Mouse (Mus musculus) midbrain, embryonic 11.5 days (tissue): ENCODE results near the gene 1700029P11Rik. TPM values are rescaled to one million over a fixed set of nuclear protein-coding genes. Genes with fewer than 3 reads are reported as not detected.

Experiments used
- ATAC-seq: fragments of 200-750 bp; cut with Nextera tagmentation; 2 replicates; pipeline ENCODE4 v1.8.0; 2017; ENCODE audit warnings: moderate TSS enrichment, moderate library complexity; ENCODE audit not compliant: low FRiP score
- DNase-seq: peaks from one replicate; pipeline ENCODE4 v3.0.0; 2015; ENCODE audit warnings: low spot score; ENCODE audit errors: missing footprints
- H3K27ac ChIP-seq: fragments of 300-500 bp; sonication (generic); 2 replicates; pipeline ENCODE4 v1.5.1; 2014; ENCODE audit warnings: low read depth, low read length
- H3K27me3 ChIP-seq: fragments of 300-500 bp; sonication (generic); 2 replicates; pipeline ENCODE4 v1.6.1; 2014; ENCODE audit warnings: mild to moderate bottlenecking, low read length, moderate library complexity, mixed read lengths; ENCODE audit not compliant: control insufficient read depth, insufficient read depth
- H3K36me3 ChIP-seq: fragments of 300-500 bp; sonication (generic); 2 replicates; pipeline ENCODE4 v1.6.1; 2014; ENCODE audit warnings: mild to moderate bottlenecking, low read length, moderate library complexity, mixed read lengths; ENCODE audit not compliant: control insufficient read depth, insufficient read depth
- H3K4me1 ChIP-seq: fragments of 300-500 bp; sonication (generic); 2 replicates; pipeline ENCODE4 v1.6.1; 2014; ENCODE audit warnings: low read length; ENCODE audit not compliant: control insufficient read depth, insufficient read depth
- H3K4me2 ChIP-seq: fragments of 300-500 bp; sonication (generic); 2 replicates; pipeline ENCODE4 v1.6.1; 2014; ENCODE audit warnings: mild to moderate bottlenecking, moderate library complexity
- H3K4me3 ChIP-seq: fragments of 300-500 bp; sonication (generic); 2 replicates; pipeline ENCODE4 v1.5.1; 2014; ENCODE audit warnings: low read depth, low read length
- H3K9ac ChIP-seq: fragments of 300-500 bp; sonication (generic); 2 replicates; pipeline ENCODE4 v1.6.1; 2014; ENCODE audit warnings: low read length
- H3K9me3 ChIP-seq: fragments of 300-500 bp; sonication (generic); 2 replicates; pipeline ENCODE4 v1.6.1; 2016; ENCODE audit warnings: low read length; ENCODE audit not compliant: control insufficient read depth
- WGBS: fragments of 180-500 bp; shearing (Covaris S2); extraction: QIAGEN DNeasy Blood & Tissue Kit; methylation state at CpG from one replicate; pipeline ENCODE4 v1.1.7; 2014; 5-methylcytosine and 5-hydroxymethylcytosine counted together
- polyA plus RNA-seq: library from polyadenylated mRNA; unstranded; fragments of >200 nt; fragmentation: Nextera tagmentation; extraction: Ambion mirVana; gene quantifications from 2 replicates; pipeline ENCODE4 v1.2.1, GENCODE M21; 2014

Gene 1700029P11Rik
- polyA plus RNA-seq, 1 experiment from 2014 or later, result not detected

DNA sequence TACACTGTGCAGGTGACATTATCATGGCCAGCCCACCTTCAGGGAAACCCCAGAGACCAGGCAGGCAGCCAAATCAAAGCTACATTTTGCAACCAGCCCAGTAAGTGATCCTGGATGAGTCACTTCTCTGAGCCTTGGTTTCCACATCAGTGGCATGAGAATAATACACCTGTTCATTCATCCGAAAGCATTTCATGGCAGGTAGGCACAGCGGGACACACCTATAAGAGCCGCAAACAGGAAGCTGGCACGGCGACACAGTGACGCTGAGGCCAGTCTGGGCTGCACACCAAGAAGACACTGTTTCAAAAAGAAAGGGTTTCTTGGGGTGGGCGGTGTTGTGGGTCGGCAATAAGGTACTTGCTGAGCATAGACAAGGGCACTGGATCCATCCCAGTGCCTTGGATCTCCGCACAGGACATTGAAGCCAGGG is 26.2 kb upstream of the 1700029P11Rik start:
- H3K27ac ChIP-seq, result no peak overlapping the region
- no peak overlapping the region for H3K4me3 ChIP-seq
- H3K27me3 ChIP-seq, result no peaks in the 10 kb centered on the region
- H3K9ac ChIP-seq, result no peak overlapping the region
- 0 out of 2 replicates have a peak, but pooled peaks cover 3% of the 10 kb centered on the region for H3K36me3 ChIP-seq
- H3K9me3 ChIP-seq, result no peaks in the 10 kb centered on the region
- DNase-seq, result peak; percentile 53
- no peak overlapping the region for H3K4me2 ChIP-seq
- ATAC-seq, result no peak
- 97% methylated on average over 9 of the region's 9 CpGs for WGBS
- H3K4me1 ChIP-seq, result no peaks in the 10 kb centered on the region

DNA sequence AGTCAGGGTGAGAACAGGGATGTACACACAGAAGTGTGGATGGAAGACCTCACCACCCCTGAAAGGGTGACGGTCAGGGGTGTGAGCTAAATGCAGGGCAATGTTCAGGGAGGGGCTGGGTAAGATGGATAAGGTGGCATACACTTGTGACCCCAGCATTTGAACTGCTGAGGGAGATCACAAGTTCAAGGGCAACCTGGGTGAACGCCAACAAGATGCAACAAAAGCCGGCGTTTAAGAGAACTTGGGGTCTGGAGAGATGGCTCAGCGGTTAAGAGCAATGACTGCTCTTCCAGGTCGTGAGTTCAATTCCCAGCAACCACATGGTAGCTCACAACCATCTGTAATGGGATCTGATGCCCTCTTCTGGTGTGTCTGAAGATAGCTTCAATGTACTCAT is 25.6 kb upstream of the 1700029P11Rik start:
- Histone ChIP-seq H3K27ac (no peak overlapping the region), H3K4me3 (no peak overlapping the region), H3K36me3 (0 out of 2 replicates have a peak, but pooled peaks cover 3% of the 10 kb centered on the region), H3K27me3 (no peaks in the 10 kb centered on the region), H3K9ac (no peak overlapping the region), H3K4me2 (no peak overlapping the region), H3K4me1 (no peaks in the 10 kb centered on the region; the same call in 1 of the 2 replicates), H3K9me3 (no peaks in the 10 kb centered on the region)
- DNase-seq (peak; percentile 65), ATAC-seq (no peak)
- 91% methylated on average over 6 of the region's 6 CpGs for WGBS

- Histone ChIP-seq H3K36me3 (0 out of 2 replicates have a peak, but pooled peaks cover 3% of the 10 kb centered on the region), H3K27ac (no peak overlapping the region), H3K4me2 (no peak overlapping the region), H3K4me3 (no peak overlapping the region), H3K27me3 (no peaks in the 10 kb centered on the region), H3K4me1 (peaks cover 2% of the 10 kb centered on the region), H3K9me3 (no peaks in the 10 kb centered on the region), H3K9ac (no peak overlapping the region)
- ATAC-seq (no peak), DNase-seq (peak; percentile 78)
- 96% methylated on average over 15 of the region's 15 CpGs for WGBS
These were observed 24.9 kb upstream of the 1700029P11Rik start for GRCm38 (mm10) chr15:81955414-81955813.

GRCm38 (mm10) chr15:81956457-81956856 is 23.9 kb upstream of the 1700029P11Rik start:
- no peak overlapping the region for H3K4me2 ChIP-seq
- peaks cover 2% of the 10 kb centered on the region for H3K4me1 ChIP-seq
- no peak overlapping the region for H3K9ac ChIP-seq
- no peaks in the 10 kb centered on the region for H3K27me3 ChIP-seq
- no peak for ATAC-seq
- no peak overlapping the region for H3K4me3 ChIP-seq
- 51% methylated on average over 8 of the region's 8 CpGs for WGBS
- peak; percentile 94 for DNase-seq
- H3K9me3 ChIP-seq, result no peaks in the 10 kb centered on the region
- 0 out of 2 replicates have a peak, but pooled peaks cover 3% of the 10 kb centered on the region for H3K36me3 ChIP-seq
- H3K27ac ChIP-seq, result no peak overlapping the region

- 89% methylated on average over 11 of the region's 11 CpGs for WGBS
- 0 out of 2 replicates have a peak, but pooled peaks cover 3% of the 10 kb centered on the region for H3K36me3 ChIP-seq
- no peak for ATAC-seq
- H3K27me3 ChIP-seq, result no peaks in the 10 kb centered on the region
- no peak overlapping the region for H3K9ac ChIP-seq
- H3K4me1 ChIP-seq, result peaks cover 2% of the 10 kb centered on the region
- H3K4me2 ChIP-seq, result no peak overlapping the region
- no peak for DNase-seq
- H3K4me3 ChIP-seq, result no peak overlapping the region
- H3K9me3 ChIP-seq, result no peaks in the 10 kb centered on the region
- no peak overlapping the region for H3K27ac ChIP-seq
These were observed 22.7 kb upstream of the 1700029P11Rik start for GRCm38 (mm10) chr15:81957598-81957997.

DNA sequence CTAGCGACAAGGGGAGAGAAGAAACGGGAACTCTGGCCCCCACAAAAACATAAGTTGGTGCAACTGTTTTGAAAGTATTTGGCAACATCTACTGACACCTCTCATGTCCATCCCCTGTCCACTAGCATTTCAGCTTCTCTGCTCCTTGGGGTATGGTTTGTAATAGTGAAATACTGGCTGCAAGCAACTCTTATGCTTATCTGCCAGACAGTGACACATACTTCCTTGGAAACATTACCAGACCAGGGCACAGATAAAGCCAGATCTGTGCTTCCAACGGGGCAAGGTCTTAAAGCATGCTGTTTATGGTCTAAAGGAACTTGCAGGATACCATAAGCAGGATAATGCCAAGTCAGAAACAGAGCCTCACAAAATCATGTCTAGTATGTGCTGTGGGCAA is 21.4 kb upstream of the 1700029P11Rik start:
- Histone ChIP-seq H3K27me3 (no peaks in the 10 kb centered on the region), H3K4me1 (peaks cover 2% of the 10 kb centered on the region), H3K4me2 (no peak overlapping the region), H3K9ac (no peak overlapping the region), H3K36me3 (0 out of 2 replicates have a peak, but pooled peaks cover 3% of the 10 kb centered on the region), H3K9me3 (no peaks in the 10 kb centered on the region), H3K27ac (no peak overlapping the region), H3K4me3 (no peak overlapping the region)
- DNase-seq, result peak; percentile 75
- WGBS, result 82% methylated on average over 3 of the region's 3 CpGs
- no peak for ATAC-seq

- H3K4me1 ChIP-seq, result peaks cover 2% of the 10 kb centered on the region
- H3K27me3 ChIP-seq, result no peaks in the 10 kb centered on the region
- peak within 1 kb of the TSS; percentile 57 for H3K4me3 ChIP-seq
- DNase-seq (peak; percentile 100), ATAC-seq (peak; percentile 97)
- H3K27ac ChIP-seq, result peak within 1 kb of the TSS; percentile 67
- H3K9me3 ChIP-seq, result no peaks in the 10 kb centered on the region
- WGBS, result under 1% methylated on average over 73 of the region's 77 CpGs
- no peaks in the 10 kb centered on the region for H3K36me3 ChIP-seq
- H3K4me2 ChIP-seq, result peak within 1 kb of the TSS; percentile 100
- H3K9ac ChIP-seq, result peak within 1 kb of the TSS; percentile 70
These were observed 19.9 kb upstream of the 1700029P11Rik start, which contains the start of gene Pmm1 for GRCm38 (mm10) chr15:81960171-81961077. Pmm1 (minus strand) TSS chr15:81960930.

DNA sequence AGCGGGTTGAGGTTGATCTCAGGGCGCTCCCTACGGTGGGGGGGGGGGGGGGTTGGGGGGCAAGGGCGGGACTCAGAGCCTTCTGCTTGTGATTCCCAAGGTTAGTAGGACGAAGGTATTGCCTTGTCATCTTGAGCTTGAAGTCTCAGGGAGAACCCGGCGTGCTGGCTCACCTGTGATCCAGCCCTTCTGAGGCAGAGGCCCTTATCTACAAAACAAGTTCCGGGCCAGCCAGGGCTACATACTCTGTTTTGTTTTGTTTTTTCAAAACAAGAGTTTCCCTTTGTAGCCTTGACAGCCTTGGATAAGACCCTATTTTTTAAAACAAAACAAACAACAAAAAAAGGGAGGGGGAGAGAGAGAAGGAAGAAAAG is 19.3 kb upstream of the 1700029P11Rik start:
- H3K4me1 ChIP-seq, result peaks cover 2% of the 10 kb centered on the region
- H3K9ac ChIP-seq, result peak overlapping the region; percentile 33; the same call in 1 of the 2 replicates
- H3K9me3 ChIP-seq, result no peaks in the 10 kb centered on the region
- 3% methylated on average over 7 of the region's 8 CpGs for WGBS
- peak; percentile 53 for ATAC-seq
- peak overlapping the region; percentile 57 for H3K4me3 ChIP-seq
- no peaks in the 10 kb centered on the region for H3K36me3 ChIP-seq
- no peaks in the 10 kb centered on the region for H3K27me3 ChIP-seq
- no peak overlapping the region for H3K27ac ChIP-seq
- DNase-seq, result no peak
- H3K4me2 ChIP-seq, result peak overlapping the region; percentile 100

GRCm38 (mm10) chr15:81964262-81964661 is 16.1 kb upstream of the 1700029P11Rik start:
- no peak overlapping the region for H3K4me2 ChIP-seq
- no peaks in the 10 kb centered on the region for H3K27me3 ChIP-seq
- H3K9ac ChIP-seq, result no peak overlapping the region
- WGBS, result 73% methylated on average over 1 of the region's 1 CpGs
- no peak overlapping the region for H3K4me3 ChIP-seq
- no peak overlapping the region for H3K27ac ChIP-seq
- no peaks in the 10 kb centered on the region for H3K9me3 ChIP-seq
- ATAC-seq, result no peak
- DNase-seq, result no peak
- H3K4me1 ChIP-seq, result peaks cover 2% of the 10 kb centered on the region
- H3K36me3 ChIP-seq, result no peaks in the 10 kb centered on the region
